Mouse (Mus musculus) embryonic facial prominence, embryonic 11.5 days (tissue): Measurements from ENCODE around the gene Alx3. TPM values are rescaled to one million over a fixed set of nuclear protein-coding genes. Genes with fewer than 3 reads are reported as not detected.
"Not testable (repeated sequence)": the region's sequence is repeated elsewhere in the genome, so short reads cannot be mapped to it uniquely, and the experiment has no call there.

Experiments used
- ATAC-seq: fragments of 200-750 bp; cut with Nextera tagmentation; replicated peaks from 2 replicates; pipeline ENCODE4 v1.8.0; 2017; ENCODE audit warnings: low read depth; ENCODE audit not compliant: insufficient number of reproducible peaks, low FRiP score, low TSS enrichment
- DNase-seq: peaks from one replicate; pipeline ENCODE4 v3.0.0-alpha.2; 2015; ENCODE audit warnings: low spot score
- H3K27ac ChIP-seq: fragments of 300-500 bp; sonication (generic); replicated peaks from 2 replicates; pipeline ENCODE4 v1.5.1; 2014; ENCODE audit warnings: mild to moderate bottlenecking, low read depth, low read length, control low read depth
- H3K27me3 ChIP-seq: fragments of 300-500 bp; sonication (generic); 2 replicates; pipeline ENCODE4 v1.6.1; 2014; ENCODE audit warnings: mild to moderate bottlenecking, low read length, moderate library complexity, mixed read lengths; ENCODE audit not compliant: control insufficient read depth, insufficient read depth
- H3K36me3 ChIP-seq: fragments of 300-500 bp; sonication (generic); replicated peaks from 2 replicates; pipeline ENCODE4 v1.6.1; 2014; ENCODE audit warnings: low read depth, mild to moderate bottlenecking, low read length, moderate library complexity, mixed read lengths; ENCODE audit not compliant: control insufficient read depth, insufficient read depth
- H3K4me1 ChIP-seq: fragments of 300-500 bp; sonication (generic); 2 replicates; pipeline ENCODE4 v1.6.1; 2014; ENCODE audit warnings: low read length, mixed read lengths; ENCODE audit not compliant: control insufficient read depth, insufficient read depth
- H3K4me2 ChIP-seq: fragments of 300-500 bp; sonication (generic); 2 replicates; pipeline ENCODE4 v1.6.1; 2014; ENCODE audit warnings: low read depth, mild to moderate bottlenecking, control low read depth, low read length, moderate library complexity
- H3K4me3 ChIP-seq: fragments of 300-500 bp; sonication (generic); 2 replicates; pipeline ENCODE4 v1.5.1; 2014; ENCODE audit warnings: low read depth, low read length, control low read depth
- H3K9ac ChIP-seq: fragments of 300-500 bp; sonication (generic); replicated peaks from 2 replicates; pipeline ENCODE4 v1.6.1; 2014; ENCODE audit warnings: mild to moderate bottlenecking, control low read depth, low read length
- H3K9me3 ChIP-seq: fragments of 300-500 bp; sonication (generic); replicated peaks from 2 replicates; pipeline ENCODE4 v1.6.1; 2016; ENCODE audit warnings: mild to moderate bottlenecking, low read length, inconsistent platforms, mixed read lengths; ENCODE audit not compliant: control insufficient read depth
- WGBS: fragments of 180-500 bp; shearing (Covaris S2); extraction: QIAGEN DNeasy Blood & Tissue Kit; methylation state at CpG from one replicate; pipeline ENCODE4 v1.1.7; 2014; 5-methylcytosine and 5-hydroxymethylcytosine counted together
- polyA plus RNA-seq: library from polyadenylated mRNA; unstranded; fragments of >200 nt; fragmentation: Nextera tagmentation; extraction: Ambion mirVana; gene quantifications from 2 replicates; pipeline ENCODE4 v1.2.1, GENCODE M21; 2014

Gene Alx3
- polyA plus RNA-seq, 1 experiment from 2014 or later: 34.3 TPM

GRCm38 (mm10) chr3:107646947-107647346 lies 52.1 kb downstream of the Alx3 start:
- 84% methylated on average over 3 of the region's 3 CpGs for WGBS
- ATAC-seq (no peak), DNase-seq (no peak)
- H3K9me3 ChIP-seq: no peaks in the 10 kb centered on the region
- no peak overlapping the region for H3K4me2 ChIP-seq
- no peak overlapping the region for H3K27ac ChIP-seq
- no peak overlapping the region for H3K4me3 ChIP-seq
- no peaks in the 10 kb centered on the region for H3K36me3 ChIP-seq
- no peaks in the 10 kb centered on the region for H3K27me3 ChIP-seq
- H3K4me1 ChIP-seq: no peaks in the 10 kb centered on the region
- H3K9ac ChIP-seq: no peak overlapping the region

GRCm38 (mm10) chr3:107650276-107650675 lies 55.4 kb downstream of the Alx3 start:
- H3K9ac ChIP-seq, H3K4me3 ChIP-seq, H3K27ac ChIP-seq, H3K4me2 ChIP-seq, H3K4me1 ChIP-seq, DNase-seq, H3K27me3 ChIP-seq, H3K9me3 ChIP-seq, ATAC-seq, H3K36me3 ChIP-seq: not testable (repeated sequence)
- WGBS: 75% methylated on average over 5 of the region's 5 CpGs

GRCm38 (mm10) chr3:107652968-107653367 lies 58.1 kb downstream of the Alx3 start:
- no peak overlapping the region for H3K27ac ChIP-seq
- H3K4me3 ChIP-seq: no peak overlapping the region
- 82% methylated on average over 3 of the region's 3 CpGs for WGBS
- H3K9me3 ChIP-seq: no peaks in the 10 kb centered on the region
- H3K4me2 ChIP-seq: no peak overlapping the region
- ATAC-seq: no peak
- H3K9ac ChIP-seq: no peak overlapping the region
- no peaks in the 10 kb centered on the region for H3K27me3 ChIP-seq
- H3K4me1 ChIP-seq: no peaks in the 10 kb centered on the region
- no peaks in the 10 kb centered on the region for H3K36me3 ChIP-seq
- no peak for DNase-seq

- Histone ChIP-seq H3K27me3 (no peaks in the 10 kb centered on the region), H3K27ac (no peak overlapping the region), H3K4me2 (no peak overlapping the region), H3K4me1 (no peaks in the 10 kb centered on the region), H3K9ac (no peak overlapping the region), H3K36me3 (no peaks in the 10 kb centered on the region), H3K9me3 (no peaks in the 10 kb centered on the region), H3K4me3 (no peak overlapping the region)
- DNase-seq (no peak), ATAC-seq (no peak)
- WGBS: 79% methylated on average over 3 of the region's 3 CpGs
These were observed 60.0 kb downstream of the Alx3 start for GRCm38 (mm10) chr3:107654861-107655260.

Other genes with a start within 250 kb of the Alx3 start
- gene Kcnc4, start 135.5 kb upstream of the Alx3 start, polyA plus RNA-seq: 0.14 and 0.26 TPM in 2 replicates
- gene Slc6a17, start 77.0 kb upstream of the Alx3 start, polyA plus RNA-seq: 2.9 and 5.8 TPM in 2 replicates
- 0.15 and 0.79 TPM in 2 replicates for gene Ubl4b, start 40.0 kb upstream of the Alx3 start, polyA plus RNA-seq
- not detected in 2 replicates for gene Gm10961, start 36.3 kb downstream of the Alx3 start, polyA plus RNA-seq
- 75.0 and 80.1 TPM in 2 replicates for gene Strip1, start 36.7 kb downstream of the Alx3 start, polyA plus RNA-seq
- 108 and 122 TPM in 2 replicates for gene Ahcyl1, start 101.5 kb downstream of the Alx3 start, polyA plus RNA-seq
- 3.6 and 3.9 TPM in 2 replicates for gene Csf1, start 165.4 kb downstream of the Alx3 start, polyA plus RNA-seq